Mouse (Mus musculus) thymus, adult 2 months (tissue): ENCODE results near the gene Dgkg. TPM values are rescaled to one million over a fixed set of nuclear protein-coding genes. Genes with fewer than 3 reads are reported as not detected.

Source experiments
- DNase-seq: peaks from one replicate; pipeline ENCODE4 v3.0.0; 2021
- H3K27ac ChIP-seq: fragments of 200-500 bp; 2 replicates; pipeline ENCODE4 v1.5.1; 2012; ENCODE audit warnings: low read length, control low read depth; ENCODE audit not compliant: control insufficient read depth, insufficient read depth
- H3K27me3 ChIP-seq: fragments of 200-500 bp; 2 replicates; pipeline ENCODE4 v1.6.1; 2012; ENCODE audit warnings: mild to moderate bottlenecking, low read length, moderate library complexity, mixed read lengths; ENCODE audit not compliant: control insufficient read depth, insufficient read depth
- H3K36me3 ChIP-seq: fragments of 200-500 bp; 2 replicates; pipeline ENCODE4 v1.6.1; 2012; ENCODE audit warnings: mild to moderate bottlenecking, low read length, moderate library complexity; ENCODE audit not compliant: control insufficient read depth, insufficient read depth
- H3K4me1 ChIP-seq: fragments of 200-500 bp; replicated peaks from 2 replicates; pipeline ENCODE4 v1.6.1; 2012; ENCODE audit warnings: low read length; ENCODE audit not compliant: control insufficient read depth, insufficient read depth
- H3K4me3 ChIP-seq: fragments of 200-500 bp; 2 replicates; pipeline ENCODE4 v1.5.1; 2012; ENCODE audit warnings: mild to moderate bottlenecking, low read length, control low read depth, moderate library complexity; ENCODE audit not compliant: control insufficient read depth, insufficient read depth
- CTCF ChIP-seq: fragments of 200-500 bp; IDR thresholded peaks from 2 replicates; pipeline ENCODE4 v1.5.1; 2012; ENCODE audit warnings: mild to moderate bottlenecking, control low read depth, low read length, moderate library complexity, borderline replicate concordance; ENCODE audit not compliant: control insufficient read depth, poor library complexity, insufficient read depth; ENCODE audit errors: extremely low read depth
- POLR2A ChIP-seq: fragments of 200-500 bp; IDR thresholded peaks from 2 replicates; pipeline ENCODE4 v1.6.1; 2012; ENCODE audit warnings: mild to moderate bottlenecking, low read length, control low read depth, moderate library complexity; ENCODE audit not compliant: control insufficient read depth, poor library complexity, insufficient read depth; ENCODE audit errors: extremely low read depth
- whole genome bisulfite sequencing: fragments of 180-500 bp; shearing (Covaris S2); methylation state at CpG from one replicate; pipeline ENCODE4 v1.1.7; 2018; 5-methylcytosine and 5-hydroxymethylcytosine counted together
- polyA plus RNA-seq: library from polyadenylated mRNA; depleted of rRNA; stranded (reverse); fragments of >200 nt; gene quantifications from 2 replicates; pipeline ENCODE4 v1.2.3, GENCODE M21; 2012

Dgkg gene
- polyA plus RNA-seq, 1 experiment, result 8.1 TPM

- Histone ChIP-seq H3K4me3 (no peak overlapping the region), H3K4me1 (no peaks in the 10 kb centered on the region), H3K36me3 (peaks cover 3% of the 10 kb centered on the region; the same call in 1 of the 2 replicates), H3K27ac (no peak overlapping the region), H3K27me3 (no peaks in the 10 kb centered on the region)
- no peak for DNase-seq
- TF ChIP-seq POLR2A (no peak), CTCF (no peak)
- 95% methylated on average over 10 of the region's 10 CpGs for WGBS
Measured at GRCm38 (mm10) chr16:22578883-22579282, 78.1 kb downstream of the Dgkg start.

GRCm38 (mm10) chr16:22577656-22578055, 79.4 kb downstream of the Dgkg start:
- WGBS, result 87% methylated on average over 8 of the region's 8 CpGs
- H3K36me3 ChIP-seq, result peaks cover 6% of the 10 kb centered on the region; the same call in 1 of the 2 replicates

GRCm38 (mm10) chr16:22574164-22574563, 82.9 kb downstream of the Dgkg start:
- no peaks in the 10 kb centered on the region for H3K4me1 ChIP-seq
- no peak overlapping the region for H3K4me3 ChIP-seq
- no peaks in the 10 kb centered on the region for H3K27me3 ChIP-seq
- H3K27ac ChIP-seq, result no peak overlapping the region
- no peak for DNase-seq
- WGBS, result 92% methylated on average over 7 of the region's 7 CpGs
- H3K36me3 ChIP-seq, result peaks cover 3% of the 10 kb centered on the region; the same call in 1 of the 2 replicates
- TF ChIP-seq POLR2A, result no peak
- no peak for TF ChIP-seq CTCF

More at GRCm38 (mm10) chr16:22577656-22578055, 79.4 kb downstream of the Dgkg start:
- Histone ChIP-seq H3K27me3 (no peaks in the 10 kb centered on the region), H3K4me3 (no peak overlapping the region), H3K27ac (no peak overlapping the region), H3K4me1 (no peaks in the 10 kb centered on the region)
- TF ChIP-seq POLR2A, result no peak
- DNase-seq, result no peak

GRCm38 (mm10) chr16:22572641-22573341, 84.2 kb downstream of the Dgkg start:
- no peak overlapping the region for H3K4me3 ChIP-seq

GRCm38 (mm10) chr16:22564907-22565272, 92.1 kb downstream of the Dgkg start:
- Histone ChIP-seq H3K27me3 (no peaks in the 10 kb centered on the region), H3K4me3 (no peak overlapping the region), H3K36me3 (no peaks in the 10 kb centered on the region), H3K27ac (no peak overlapping the region), H3K4me1 (no peaks in the 10 kb centered on the region)
- WGBS, result 92% methylated on average over 3 of the region's 3 CpGs
- TF ChIP-seq CTCF (no peak), POLR2A (no peak)
- DNase-seq, result no peak

More at GRCm38 (mm10) chr16:22572641-22573341, 84.2 kb downstream of the Dgkg start:
- no peak overlapping the region for H3K27ac ChIP-seq
- WGBS, result 88% methylated on average over 21 of the region's 21 CpGs
- no peaks in the 10 kb centered on the region for H3K27me3 ChIP-seq
- DNase-seq, result no peak
- no peak for TF ChIP-seq POLR2A
- TF ChIP-seq CTCF, result no peak
- no peaks in the 10 kb centered on the region for H3K4me1 ChIP-seq
- H3K36me3 ChIP-seq, result peaks cover 3% of the 10 kb centered on the region; the same call in 1 of the 2 replicates

- WGBS, result 71% methylated on average over 14 of the region's 14 CpGs
- H3K27ac ChIP-seq, result no peak overlapping the region
- DNase-seq, result peak; percentile 71
- no peaks in the 10 kb centered on the region for H3K4me1 ChIP-seq
- no peaks in the 10 kb centered on the region; the same call in 1 of the 2 replicates for H3K27me3 ChIP-seq
- peak; percentile 73 for TF ChIP-seq CTCF
- TF ChIP-seq POLR2A, result no peak
- no peak overlapping the region for H3K4me3 ChIP-seq
- no peaks in the 10 kb centered on the region for H3K36me3 ChIP-seq
Measured at GRCm38 (mm10) chr16:22564259-22564906, 92.6 kb downstream of the Dgkg start.
